Mouse (Mus musculus) left cerebral cortex, adult 9 months (tissue): Measurements from ENCODE around the gene Ugt2b34.
"Not testable (repeated sequence)": the region's sequence is repeated elsewhere in the genome, so short reads cannot be mapped to it uniquely, and the experiment has no call there.

ENCODE experiments used
- DNase-seq, 2 experiments: peaks; one replicate each; pipeline ENCODE4 v3.0.0; 2022; ENCODE audit warnings: low spot score in 2 of 2

Ugt2b34 gene

DNA sequence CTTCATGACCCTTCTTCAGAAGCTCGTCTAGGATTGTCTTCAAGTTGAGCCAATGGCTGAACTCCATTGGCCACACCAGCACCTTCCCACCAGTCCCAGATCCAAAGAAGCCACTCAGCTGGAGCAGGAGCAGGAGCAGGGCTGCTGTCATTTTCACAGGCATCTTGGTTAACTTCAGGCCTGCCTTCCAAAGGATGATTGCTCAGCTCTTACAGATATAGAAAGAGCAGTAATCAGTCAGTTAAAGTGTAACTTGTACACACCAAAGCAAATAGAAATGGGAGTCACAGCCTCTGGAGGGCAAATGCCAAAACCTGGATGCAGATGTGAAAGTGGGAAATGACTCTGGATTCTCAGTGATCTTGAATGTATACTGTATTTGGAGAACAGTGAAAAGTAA lies at the start of gene Ugt2b34:
TSS of gene Ugt2b34 (minus strand) at position 180 of the 400 bp plus-strand sequence.
- no peak for DNase-seq

- DNase-seq: no peak
Observed at GRCm38 (mm10) chr5:86942111-86942510, 35.4 kb upstream of the Ugt2b34 start.

- DNase-seq: no peak
Observed at GRCm38 (mm10) chr5:86926426-86926825, 19.7 kb upstream of the Ugt2b34 start, which contains the start of gene Ugt2b1. Gene Ugt2b1, minus strand, starts transcription at chr5:86926530.

DNA sequence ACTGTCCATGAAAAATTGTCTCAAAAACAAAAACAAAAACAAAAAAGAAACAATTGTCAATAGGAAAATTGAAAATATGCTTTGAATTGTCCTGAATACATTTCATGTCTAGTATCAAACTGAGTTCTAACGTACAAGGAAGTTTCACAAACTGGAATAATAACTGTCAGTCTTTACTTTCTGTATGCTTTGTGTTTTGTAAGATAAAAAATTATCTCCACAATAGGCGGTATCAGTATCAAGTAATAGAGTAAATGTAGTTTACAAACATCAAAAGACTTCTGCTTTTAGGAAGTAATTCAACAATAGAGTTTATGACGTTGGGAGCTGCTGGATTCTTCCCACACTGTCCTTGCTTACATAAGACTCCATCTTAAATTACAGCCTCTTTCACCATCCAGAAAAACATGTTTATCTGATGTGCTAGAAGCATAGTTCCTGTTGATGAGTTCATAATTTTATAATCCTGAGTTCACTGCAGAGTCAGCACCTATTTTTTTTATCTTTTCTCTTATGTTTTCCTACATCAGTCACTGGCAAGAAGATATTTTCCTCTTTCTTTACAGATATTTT lies 14.0 kb upstream of the Ugt2b34 start:
- DNase-seq: no peak

- DNase-seq: no peak
Observed at GRCm38 (mm10) chr5:86911357-86912099, 4.8 kb upstream of the Ugt2b34 start.

DNA sequence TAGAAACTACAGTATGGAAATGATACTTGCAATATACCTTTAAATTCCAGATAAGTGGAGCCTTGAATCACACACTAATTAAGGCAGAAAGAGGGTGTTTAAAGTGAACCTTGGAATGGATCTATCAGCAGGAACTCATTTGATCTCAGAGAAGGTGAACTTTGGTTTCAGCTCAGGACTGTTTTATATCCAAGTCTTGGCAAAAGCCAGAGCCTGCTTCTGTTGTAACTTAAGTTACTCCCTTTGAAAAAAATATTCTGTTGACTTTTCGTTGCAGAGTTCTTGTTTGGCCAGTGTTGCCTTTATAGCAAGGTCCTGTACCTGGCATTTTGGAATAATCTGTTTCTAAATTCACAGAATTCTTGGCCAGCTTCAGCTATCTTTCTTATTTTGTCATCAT lies 4.0 kb upstream of the Ugt2b34 start:
- DNase-seq: no peak

- DNase-seq: no peak
Observed at GRCm38 (mm10) chr5:86889933-86890332, 16.8 kb downstream of the Ugt2b34 start.

DNA sequence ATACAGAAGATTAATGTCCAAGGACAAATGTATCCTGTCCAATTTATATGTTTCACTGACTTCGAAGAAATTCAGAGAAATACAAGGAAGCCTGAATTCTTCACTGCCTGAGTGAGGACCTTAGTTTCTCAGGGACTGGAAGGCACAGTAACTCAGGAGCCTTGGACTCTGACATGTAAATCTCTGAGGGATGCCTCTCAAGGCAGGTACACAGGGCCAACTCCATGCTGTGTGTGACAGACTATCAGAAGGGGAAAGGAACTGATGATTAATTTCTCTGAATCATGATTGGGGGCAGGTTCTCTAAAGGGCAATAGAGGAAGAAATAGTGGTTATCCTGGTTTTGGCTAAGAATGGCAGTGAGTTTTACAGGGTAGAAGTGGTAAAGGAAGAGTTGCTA lies 18.3 kb downstream of the Ugt2b34 start:
- no peak for DNase-seq

GRCm38 (mm10) chr5:86887081-86887480 lies 19.7 kb downstream of the Ugt2b34 start:
- no peak for DNase-seq

- no peak for DNase-seq
Observed at GRCm38 (mm10) chr5:86886620-86887019, 20.1 kb downstream of the Ugt2b34 start.

- no peak for DNase-seq
Observed at GRCm38 (mm10) chr5:86871877-86872276, 34.9 kb downstream of the Ugt2b34 start.

DNA sequence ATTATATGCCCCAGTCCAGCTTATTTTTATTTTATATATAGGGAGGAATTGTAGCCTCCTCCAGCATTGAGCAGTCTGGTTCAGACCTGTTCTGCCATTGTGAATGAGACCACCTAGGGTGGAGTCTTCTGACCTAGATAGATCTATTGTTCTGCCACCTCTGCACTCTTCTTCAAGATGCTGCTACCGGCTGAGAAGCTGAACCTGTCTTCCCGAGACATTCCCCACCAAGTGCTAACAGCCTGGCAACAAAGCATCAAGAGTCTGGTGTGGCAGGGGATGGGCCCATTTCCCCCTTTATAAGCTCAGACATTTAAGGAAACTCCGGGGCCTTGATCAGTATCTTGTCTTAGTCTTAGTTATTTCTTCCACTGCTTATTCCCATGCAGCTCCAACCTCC lies 48.4 kb downstream of the Ugt2b34 start:
- no peak for DNase-seq

- no peak for DNase-seq
Observed at GRCm38 (mm10) chr5:86857682-86858081, 49.1 kb downstream of the Ugt2b34 start.

GRCm38 (mm10) chr5:86856505-86856904 lies 50.2 kb downstream of the Ugt2b34 start:
- DNase-seq: not testable (repeated sequence)

DNA sequence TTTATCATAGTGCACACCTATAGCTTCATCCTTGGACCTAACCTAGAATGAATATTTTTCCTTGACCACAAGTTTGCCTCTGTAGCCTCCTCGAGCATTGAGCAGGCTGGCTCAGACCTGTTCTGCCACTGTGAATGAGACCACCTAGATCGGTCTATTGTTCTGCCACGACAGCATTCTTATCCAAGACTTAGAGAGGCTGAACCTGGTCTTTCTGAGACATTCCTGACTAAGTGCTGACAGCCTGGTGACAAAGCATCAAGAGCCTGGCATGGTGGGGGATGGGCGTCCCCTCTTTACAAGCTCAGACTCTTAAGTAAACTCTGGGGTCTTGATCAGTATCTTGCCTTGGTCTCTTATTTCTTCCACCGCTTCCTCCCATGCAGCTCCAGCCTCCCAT lies 55.1 kb downstream of the Ugt2b34 start:
- no peak for DNase-seq

GRCm38 (mm10) chr5:86850104-86850503 lies 56.6 kb downstream of the Ugt2b34 start:
- DNase-seq: peak in 1 of 2 experiments; percentile 21

DNA sequence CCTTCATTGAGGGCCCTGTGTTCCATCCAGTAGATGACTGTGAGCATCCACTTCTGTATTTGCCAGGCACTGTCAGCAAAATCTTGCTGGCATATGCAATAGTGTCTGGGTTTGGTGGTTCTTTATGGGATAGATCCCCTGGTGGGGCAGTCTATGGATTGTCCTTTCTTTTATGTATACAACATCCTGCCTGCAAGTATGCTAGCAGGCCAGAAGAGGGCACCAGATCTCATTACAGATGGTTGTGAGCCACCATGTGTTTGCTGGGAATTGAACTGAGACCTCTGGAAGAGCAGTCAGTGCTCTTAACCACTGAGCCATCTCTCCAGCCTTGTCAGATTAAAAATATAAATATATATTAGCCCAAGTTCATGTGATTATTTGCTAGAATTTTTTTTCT lies 65.5 kb downstream of the Ugt2b34 start:
- not testable (repeated sequence) for DNase-seq

GRCm38 (mm10) chr5:86840207-86840606 lies 66.5 kb downstream of the Ugt2b34 start:
- no peak for DNase-seq
